Mouse (Mus musculus): ENCODE data around the gene Mgea5.

DNA sequence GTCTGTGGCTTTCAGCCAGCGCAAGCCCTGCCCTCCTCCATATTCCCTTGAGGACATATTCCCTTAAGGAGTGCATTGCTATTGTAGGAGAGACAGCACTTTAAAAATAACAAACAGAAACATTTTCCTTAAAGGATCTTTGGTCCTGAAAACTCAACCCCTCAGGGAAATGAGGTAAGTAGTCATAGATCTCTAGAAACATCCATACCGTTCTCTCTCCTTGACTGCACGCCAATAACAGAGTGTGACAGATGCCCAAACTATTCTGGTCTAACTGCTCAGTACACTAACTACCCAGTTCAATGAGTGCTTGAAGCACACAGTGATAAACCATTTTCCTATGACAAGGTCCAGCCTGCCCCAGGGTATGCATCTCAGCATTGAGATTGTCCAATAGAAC is 65.4 kb downstream of the Mgea5 start:
- TF ChIP-seq RAD21 (IDR thresholded peaks at IDR 0.05; ENCODE audit: low read depth, low read length) (no peak), EP300 (IDR thresholded peaks at IDR 0.05; ENCODE audit: low read length) (no peak), CTCF (conservative IDR thresholded peaks at IDR 0.05 in 1 of 2, IDR thresholded peaks at IDR 0.05 in 1 of 2; ENCODE audit: low read depth in 2 of 2, low read length in 2 of 2) (no peak)

All from CH12.LX (cell line).